In genomic region chr6:86487358-86488148, GRCm38 (mm10) we compare ENCODE assay signal across 8 mouse cellular contexts. TPM values are rescaled to one million over a fixed set of nuclear protein-coding genes. Genes with fewer than 3 reads are reported as not detected.
DNase-seq lines count a peak whose midpoint lies in the region; ATAC-seq and TF ChIP-seq lines count a peak whose summit lies in the region.

No protein-coding gene starts in this region.

- H3K27me3 ChIP-seq in ES-Bruce4 (ENCODE audit: control insufficient read depth, insufficient read depth, low read length, poor library complexity, severe bottlenecking): no peaks in the 10 kb centered on the region
- no peaks in the 10 kb centered on the region for H3K27me3 ChIP-seq in forebrain, embryonic 14.5 days (replicated peaks; ENCODE audit: control insufficient read depth, insufficient read depth, low read length)
- H3K27me3 ChIP-seq in liver, embryonic 16.5 days (ENCODE audit: control insufficient read depth, insufficient read depth, low read depth, low read length): no peaks in the 10 kb centered on the region
- H3K27me3 ChIP-seq in neural tube, embryonic 12.5 days (replicated peaks): no peaks in the 10 kb centered on the region

- H3K4me2 ChIP-seq in forebrain, embryonic 14.5 days (ENCODE audit: low read length): peak overlapping the region; percentile 41
- peak overlapping the region; percentile 50 for H3K4me2 ChIP-seq in liver, embryonic 16.5 days (ENCODE audit: low read depth, low read length)
- H3K4me2 ChIP-seq in neural tube, embryonic 12.5 days (replicated peaks): peak overlapping the region; percentile 47

- H3K9ac ChIP-seq in ES-Bruce4 (ENCODE audit: low read depth, poor library complexity, severe bottlenecking): peak overlapping the region; percentile 15
- peak overlapping the region; percentile 68 for H3K9ac ChIP-seq in forebrain, embryonic 14.5 days (ENCODE audit: low read length)
- peak overlapping the region; percentile 60 for H3K9ac ChIP-seq in liver, embryonic 16.5 days (ENCODE audit: low read depth, low read length)
- peak overlapping the region; percentile 59 for H3K9ac ChIP-seq in neural tube, embryonic 12.5 days

- peak; percentile 95 for TF ChIP-seq POLR2A in ES-Bruce4 (IDR thresholded peaks at IDR 0.05; ENCODE audit: insufficient read depth, low read length)

- H3K4me1 ChIP-seq in ES-Bruce4 (ENCODE audit: control insufficient read depth, insufficient read depth, low read length): no peaks in the 10 kb centered on the region
- peaks cover 11% of the 10 kb centered on the region for H3K4me1 ChIP-seq in forebrain, embryonic 14.5 days (ENCODE audit: control insufficient read depth, insufficient read depth, low read length)
- peaks cover 12% of the 10 kb centered on the region for H3K4me1 ChIP-seq in liver, embryonic 16.5 days (ENCODE audit: control insufficient read depth, low read depth, low read length)
- H3K4me1 ChIP-seq in neural tube, embryonic 12.5 days: peaks cover 15% of the 10 kb centered on the region

- DNase-seq in cerebellum, adult 11 months: peak; percentile 53
- DNase-seq in forebrain, embryonic 14.5 days (ENCODE audit: low spot score): peak; percentile 94
- DNase-seq in heart, postnatal 10 days: peak; percentile 86 to 87
- DNase-seq in large intestine, adult 2 months (ENCODE audit: low read depth, low spot score): peak; percentile 74
- DNase-seq in telencephalon, adult 2 months (ENCODE audit: low read depth, low spot score): peak; percentile 80

- peak overlapping the region; percentile 47 for H3K4me3 ChIP-seq in ES-Bruce4 (ENCODE audit: low read depth, low read length)
- H3K4me3 ChIP-seq in forebrain, embryonic 14.5 days (ENCODE audit: low read depth, low read length): 0 out of 2 replicates have a peak overlapping the region, but pooled peaks have one; percentile 6
- H3K4me3 ChIP-seq in liver, embryonic 16.5 days (ENCODE audit: low read depth, low read length): peak overlapping the region; percentile 19; the same call in 1 of the 2 replicates
- H3K4me3 ChIP-seq in neural tube, embryonic 12.5 days: no peak overlapping the region

- ATAC-seq in forebrain, embryonic 14.5 days: peak; percentile 97
- ATAC-seq in liver, embryonic 16.5 days (ENCODE audit: low read depth): peak; percentile 89
- peak; percentile 93 for ATAC-seq in neural tube, embryonic 12.5 days (ENCODE audit: low FRiP score, low read depth)

- intact Hi-C loops in heart, postnatal 10 days (cut with DNase I): no loop called here

- no peaks in the 10 kb centered on the region for H3K36me3 ChIP-seq in ES-Bruce4 (ENCODE audit: control insufficient read depth, insufficient read depth, low read length, poor library complexity, severe bottlenecking)
- no peaks in the 10 kb centered on the region for H3K36me3 ChIP-seq in forebrain, embryonic 14.5 days (ENCODE audit: control insufficient read depth, insufficient read depth, low read length)
- H3K36me3 ChIP-seq in liver, embryonic 16.5 days (ENCODE audit: control insufficient read depth, insufficient read depth): no peaks in the 10 kb centered on the region
- no peaks in the 10 kb centered on the region for H3K36me3 ChIP-seq in neural tube, embryonic 12.5 days

- TF ChIP-seq CTCF in ES-Bruce4 (IDR thresholded peaks at IDR 0.05; ENCODE audit: low read depth, low read length): no peak

- TF ChIP-seq EP300 in ES-Bruce4 (IDR thresholded peaks at IDR 0.05; ENCODE audit: insufficient read depth, low read depth, low read length): no peak

- no peaks in the 10 kb centered on the region for H3K9me3 ChIP-seq in ES-Bruce4 (replicated peaks; ENCODE audit: control insufficient read depth, insufficient read depth, low read length, poor library complexity, severe bottlenecking)
- H3K9me3 ChIP-seq in forebrain, embryonic 14.5 days (replicated peaks; ENCODE audit: control insufficient read depth, low read length): no peaks in the 10 kb centered on the region
- no peaks in the 10 kb centered on the region for H3K9me3 ChIP-seq in liver, embryonic 16.5 days (replicated peaks; ENCODE audit: control insufficient read depth, low read length)
- H3K9me3 ChIP-seq in neural tube, embryonic 12.5 days: no peaks in the 10 kb centered on the region

- 4% methylated on average over 23 of the region's 24 CpGs for WGBS in forebrain, embryonic 14.5 days
- 4% methylated on average over 24 of the region's 24 CpGs for WGBS in large intestine, adult 2 months
- 6% methylated on average over 24 of the region's 24 CpGs for WGBS in liver, embryonic 16.5 days (ENCODE audit: insufficient replicate concordance)
- WGBS in neural tube, embryonic 12.5 days: 5% methylated on average over 24 of the region's 24 CpGs

- peak overlapping the region; percentile 89 for H3K27ac ChIP-seq in ES-Bruce4 (ENCODE audit: insufficient read depth, low read length)
- H3K27ac ChIP-seq in forebrain, embryonic 14.5 days (ENCODE audit: low read depth, low read length): peak overlapping the region; percentile 98
- H3K27ac ChIP-seq in liver, embryonic 16.5 days (ENCODE audit: low read length): peak overlapping the region; percentile 93
- peak overlapping the region; percentile 86 for H3K27ac ChIP-seq in neural tube, embryonic 12.5 days

RNA-seq across cellular contexts. Expression of gene Pcbp1, which starts 38.6 kb away (rescaled TPM):
- polyA plus RNA-seq in ES-Bruce4 (2011; ENCODE audit: insufficient read depth, insufficient read length, low read depth, missing spikeins): 328 and 331 TPM in 2 replicates
- 176 and 206 TPM in 2 replicates for polyA plus RNA-seq in forebrain, embryonic 14.5 days (2014; fragmentation: Nextera tagmentation; extraction: Ambion mirVana)
- total RNA-seq in heart, postnatal 10 days (2021): 100 to 1,000 TPM; 205 to 210 TPM
- polyA plus RNA-seq in large intestine, adult 2 months (2012; rRNA removed): 163 and 168 TPM in 2 replicates
- 82.3 and 84.0 TPM in 2 replicates for polyA plus RNA-seq in liver, embryonic 16.5 days (2015; fragmentation: Nextera tagmentation; extraction: Ambion mirVana)
- polyA plus RNA-seq in neural tube, embryonic 12.5 days (2016; fragmentation: Nextera tagmentation; extraction: Ambion mirVana): 568 and 599 TPM in 2 replicates

RNA-seq across cellular contexts. Expression of gene C87436, which starts 49.4 kb away (rescaled TPM):
- 12.6 and 13.6 TPM in 2 replicates for polyA plus RNA-seq in ES-Bruce4 (2011; ENCODE audit: insufficient read depth, insufficient read length, low read depth, missing spikeins)
- polyA plus RNA-seq in forebrain, embryonic 14.5 days (2014; fragmentation: Nextera tagmentation; extraction: Ambion mirVana): 33.6 and 35.2 TPM in 2 replicates
- total RNA-seq in heart, postnatal 10 days (2021): 10 to 100 TPM; 10.5 to 11.4 TPM
- 8.6 and 10.0 TPM in 2 replicates for polyA plus RNA-seq in large intestine, adult 2 months (2012; rRNA removed)
- 10.6 and 10.8 TPM in 2 replicates for polyA plus RNA-seq in liver, embryonic 16.5 days (2015; fragmentation: Nextera tagmentation; extraction: Ambion mirVana)
- 25.1 and 27.8 TPM in 2 replicates for polyA plus RNA-seq in neural tube, embryonic 12.5 days (2016; fragmentation: Nextera tagmentation; extraction: Ambion mirVana)

Comparison
In these comparisons a context has a peak if more than half of its experiments do, and no peak if none do; other contexts are left out.
1. H3K9ac ChIP-seq: peak in every context shown above with its lines; median percentile 68 in forebrain, embryonic 14.5 days; 60 in liver, embryonic 16.5 days; 59 in neural tube, embryonic 12.5 days; 15 in ES-Bruce4.